20 mouse cellular contexts compared by ENCODE assay signal in the genomic region with DNA sequence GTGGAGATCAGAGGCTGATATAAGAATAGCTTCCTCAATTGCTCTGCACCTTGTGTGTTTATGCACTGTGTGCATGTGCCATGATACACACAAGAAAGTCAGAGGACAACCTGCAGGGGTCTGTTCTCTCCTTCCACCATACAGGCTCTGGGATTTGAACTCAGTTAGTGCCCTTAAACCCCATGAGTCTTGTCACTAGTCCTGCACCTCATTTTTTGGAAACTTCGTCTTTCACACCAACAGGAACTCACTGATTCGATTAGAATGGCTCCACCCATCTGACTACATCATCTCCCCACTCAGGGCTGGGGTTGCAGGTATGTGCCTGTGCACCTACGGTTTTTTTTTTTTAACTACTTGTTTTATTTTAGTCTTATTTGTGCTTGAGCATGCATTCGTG. TPM values are rescaled to one million over a fixed set of nuclear protein-coding genes. Genes with fewer than 3 reads are reported as not detected.
"Had no signal": no experiment of that assay in that cellular context is flagged by ENCODE, and none has a peak within 500 bp of the region (broad histone marks: within the 10 kb centered on the region; RNA-seq: fewer than 3 reads in every experiment).

No protein-coding gene starts in this region.

- H3K36me3 ChIP-seq: limb, embryonic 13.5 days; midbrain, embryonic 12.5 days; stomach, embryonic 15.5 days had no signal

- H3K9ac ChIP-seq: limb, embryonic 13.5 days; midbrain, embryonic 12.5 days; stomach, embryonic 15.5 days had no signal

- H3K27ac ChIP-seq: limb, embryonic 13.5 days; midbrain, embryonic 12.5 days; stomach, embryonic 15.5 days had no signal

- ATAC-seq: midbrain, embryonic 16.5 days had no signal

- DNase-seq: kidney, adult 18-20 months; kidney, postnatal 14 days; left cerebral cortex, postnatal 4 days; lung, adult 18-20 months; right cerebral cortex, postnatal 14 days; thymus, adult 2 months had no signal

- H3K4me3 ChIP-seq: limb, embryonic 13.5 days; midbrain, embryonic 12.5 days; stomach, embryonic 15.5 days had no signal

- H3K4me2 ChIP-seq: limb, embryonic 13.5 days; midbrain, embryonic 12.5 days; stomach, embryonic 15.5 days had no signal

- H3K27me3 ChIP-seq: limb, embryonic 13.5 days; stomach, embryonic 15.5 days had no signal

- H3K9me3 ChIP-seq: limb, embryonic 13.5 days; midbrain, embryonic 12.5 days; stomach, embryonic 15.5 days had no signal

RNA-seq across cellular contexts. Expression of gene Lypd5, which starts 19.2 kb away (rescaled TPM):
- total RNA-seq: layer of hippocampus, adult 8-10 months; layer of hippocampus, postnatal 14 days; left cerebral cortex, adult 18-20 months; left cerebral cortex, postnatal 4 days; megakaryocyte-erythroid progenitor cell, adult 5-6 weeks had no signal
- polyA plus RNA-seq: kidney, embryonic 14.5 days; limb, embryonic 13.5 days; midbrain, embryonic 12.5 days; midbrain, embryonic 16.5 days; neural tube, embryonic 14.5 days; spleen, adult 2 months; urinary bladder, adult 2 months had no signal

RNA-seq across cellular contexts. Expression of gene Tescl, which starts 34.5 kb away (rescaled TPM):
- total RNA-seq: layer of hippocampus, adult 8-10 months; layer of hippocampus, postnatal 14 days; left cerebral cortex, adult 18-20 months; left cerebral cortex, postnatal 10 days; megakaryocyte-erythroid progenitor cell, adult 5-6 weeks had no signal
- polyA plus RNA-seq: limb, embryonic 13.5 days; lung, embryonic 16.5 days; midbrain, embryonic 12.5 days; stomach, embryonic 15.5 days had no signal
